Mouse (Mus musculus): ENCODE results near the gene Oard1. TPM values are rescaled to one million over a fixed set of nuclear protein-coding genes. Genes with fewer than 3 reads are reported as not detected.

The Oard1 gene
- polyA plus RNA-seq, 1 experiment from 2014 or later = 33.2 TPM

DNA sequence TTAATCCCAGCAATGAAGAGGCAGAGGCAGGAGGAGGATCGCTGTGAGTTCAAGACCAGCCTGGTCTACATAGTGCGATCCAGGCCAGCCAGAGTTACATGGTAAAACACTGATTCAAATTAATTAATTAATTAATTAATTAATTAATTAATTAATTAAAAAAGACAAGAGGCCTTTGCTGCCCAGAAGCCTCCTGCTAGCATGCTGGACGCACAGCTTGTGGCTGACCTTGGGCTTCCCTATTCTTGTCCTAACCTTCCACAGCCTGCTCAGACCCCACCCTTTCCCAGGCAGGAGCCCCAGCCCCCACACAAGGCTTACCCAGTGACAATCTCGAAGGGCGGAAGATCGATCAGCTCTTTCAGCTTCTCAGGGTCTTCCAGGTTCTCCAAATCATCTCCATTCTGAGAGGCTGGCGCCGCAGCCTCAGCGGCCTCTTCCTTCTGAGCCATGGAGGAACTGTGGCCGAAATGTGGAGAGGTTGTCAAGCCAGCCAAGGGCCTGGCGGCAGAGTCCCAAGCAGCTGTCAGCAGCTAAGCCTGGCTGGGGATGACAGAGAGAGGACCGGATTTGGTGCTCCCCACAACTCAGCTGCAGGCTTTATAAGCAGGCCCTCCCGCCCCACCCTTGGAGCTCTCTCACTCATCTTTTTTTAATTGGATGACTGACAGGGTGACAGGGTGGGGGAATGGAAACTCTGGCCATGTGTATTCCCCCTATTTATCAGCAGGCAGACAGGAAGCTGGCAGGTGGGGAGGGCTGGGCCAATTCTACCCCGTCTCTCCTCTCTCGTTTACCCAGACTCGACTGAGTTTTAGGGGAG, 22.6 kb downstream of the Oard1 start, which contains the start of gene Apobec2:
TSS of gene Apobec2 (minus strand) at position 773 of the 823 bp plus-strand sequence.
- Histone ChIP-seq H3K27ac (ENCODE audit: low read depth, low read length) (0 out of 2 replicates have a peak within 1 kb of the TSS, but pooled peaks have one; percentile 3), H3K9me3 (ENCODE audit: control insufficient read depth, low read length) (no peaks in the 10 kb centered on the region), H3K27me3 (replicated peaks; ENCODE audit: control insufficient read depth, insufficient read depth, low read length) (no peaks in the 10 kb centered on the region), H3K4me2 (ENCODE audit: low read length) (no peak within 1 kb of the TSS), H3K4me3 (ENCODE audit: low read length) (no peak within 1 kb of the TSS), H3K9ac (ENCODE audit: low read depth, low read length) (peak within 1 kb of the TSS; percentile 2; the same call in 1 of the 2 replicates), H3K4me1 (ENCODE audit: control insufficient read depth, insufficient read depth, low read depth, low read length) (peaks cover 4% of the 10 kb centered on the region; the same call in 1 of the 2 replicates), H3K36me3 (ENCODE audit: control insufficient read depth, insufficient read depth, low read length) (no peaks in the 10 kb centered on the region)
- 63% methylated on average over 16 of the region's 16 CpGs for WGBS
- ATAC-seq = peak; percentile 35; the same call in 1 of the 2 replicates

DNA sequence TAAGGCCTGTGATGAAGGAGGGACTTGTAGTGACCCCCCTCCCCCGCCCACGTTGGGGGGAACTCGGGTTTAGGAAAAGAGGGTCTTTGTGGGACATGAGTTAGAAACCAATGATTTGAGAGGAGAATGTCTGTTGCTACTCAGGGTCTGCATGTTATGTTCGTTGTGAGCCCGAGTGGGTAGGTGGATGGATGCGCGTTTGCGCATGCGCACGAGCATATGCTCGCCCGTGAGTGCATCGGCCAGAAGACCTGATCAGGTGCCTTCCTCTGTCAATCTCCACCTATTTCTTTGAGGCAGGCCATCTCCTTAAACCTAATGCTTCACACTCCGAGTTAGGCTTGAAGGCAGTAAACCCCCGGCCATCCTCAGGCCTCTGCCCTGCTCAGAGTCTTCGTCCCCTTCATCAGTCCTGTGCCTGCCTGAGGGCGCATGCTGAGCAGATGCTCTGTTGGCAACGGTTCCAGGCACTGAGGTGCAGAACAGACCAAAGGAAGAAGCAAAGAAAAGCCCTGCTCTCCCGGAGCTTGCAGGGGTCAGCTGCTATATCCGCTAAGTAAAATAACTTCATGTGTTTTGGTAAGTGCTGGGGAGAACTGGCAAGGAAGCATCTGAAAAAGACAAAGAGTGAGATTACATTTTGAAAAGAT, 23.3 kb downstream of the Oard1 start:
- Histone ChIP-seq H3K4me2 (ENCODE audit: low read length) (no peak overlapping the region), H3K27me3 (replicated peaks; ENCODE audit: control insufficient read depth, insufficient read depth, low read length) (no peaks in the 10 kb centered on the region), H3K9me3 (ENCODE audit: control insufficient read depth, low read length) (no peaks in the 10 kb centered on the region), H3K9ac (ENCODE audit: low read depth, low read length) (no peak overlapping the region), H3K4me3 (ENCODE audit: low read length) (no peak overlapping the region), H3K27ac (ENCODE audit: low read depth, low read length) (no peak overlapping the region), H3K4me1 (ENCODE audit: control insufficient read depth, insufficient read depth, low read depth, low read length) (peaks cover 4% of the 10 kb centered on the region; the same call in 1 of the 2 replicates), H3K36me3 (ENCODE audit: control insufficient read depth, insufficient read depth, low read length) (no peaks in the 10 kb centered on the region)
- ATAC-seq = no peak
- 75% methylated on average over 20 of the region's 20 CpGs for WGBS

DNA sequence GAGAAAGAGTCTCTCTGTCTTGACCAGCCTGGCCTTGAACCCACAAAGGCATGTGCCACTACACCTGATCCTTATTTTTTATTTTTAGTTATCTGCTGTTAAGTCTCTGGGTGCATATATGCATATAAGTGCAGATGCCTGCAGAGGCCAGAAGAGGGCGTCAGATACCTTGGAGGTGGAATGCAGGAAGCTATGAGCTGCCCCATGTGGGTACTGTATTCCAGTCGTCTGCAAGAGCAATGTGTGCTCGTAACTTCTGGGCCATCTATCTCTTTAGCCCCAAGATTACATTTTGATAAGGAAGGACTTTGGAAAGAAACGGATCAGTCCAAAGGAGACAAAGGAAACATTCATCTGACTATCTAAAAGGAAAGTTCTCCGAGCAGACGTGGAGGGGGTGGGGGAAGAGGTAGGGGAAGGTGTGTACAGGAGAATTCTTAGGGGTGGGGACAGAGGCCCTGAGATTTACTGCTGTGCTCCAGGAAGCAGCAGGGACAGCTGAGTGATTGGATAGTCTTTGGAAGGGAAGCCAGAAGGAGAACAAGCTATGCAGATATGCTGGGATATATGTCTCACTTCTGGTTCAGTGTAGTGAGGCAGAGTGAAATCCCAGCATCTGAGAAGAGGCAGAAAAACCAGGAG, 24.0 kb downstream of the Oard1 start:
- Histone ChIP-seq H3K27me3 (replicated peaks; ENCODE audit: control insufficient read depth, insufficient read depth, low read length) (no peaks in the 10 kb centered on the region), H3K4me3 (ENCODE audit: low read length) (no peak overlapping the region), H3K4me1 (ENCODE audit: control insufficient read depth, insufficient read depth, low read depth, low read length) (peaks cover 4% of the 10 kb centered on the region; the same call in 1 of the 2 replicates), H3K27ac (ENCODE audit: low read depth, low read length) (no peak overlapping the region), H3K36me3 (ENCODE audit: control insufficient read depth, insufficient read depth, low read length) (no peaks in the 10 kb centered on the region), H3K9ac (ENCODE audit: low read depth, low read length) (no peak overlapping the region), H3K4me2 (ENCODE audit: low read length) (no peak overlapping the region), H3K9me3 (ENCODE audit: control insufficient read depth, low read length) (no peaks in the 10 kb centered on the region)
- 74% methylated on average over 6 of the region's 6 CpGs for WGBS
- no peak for ATAC-seq

DNA sequence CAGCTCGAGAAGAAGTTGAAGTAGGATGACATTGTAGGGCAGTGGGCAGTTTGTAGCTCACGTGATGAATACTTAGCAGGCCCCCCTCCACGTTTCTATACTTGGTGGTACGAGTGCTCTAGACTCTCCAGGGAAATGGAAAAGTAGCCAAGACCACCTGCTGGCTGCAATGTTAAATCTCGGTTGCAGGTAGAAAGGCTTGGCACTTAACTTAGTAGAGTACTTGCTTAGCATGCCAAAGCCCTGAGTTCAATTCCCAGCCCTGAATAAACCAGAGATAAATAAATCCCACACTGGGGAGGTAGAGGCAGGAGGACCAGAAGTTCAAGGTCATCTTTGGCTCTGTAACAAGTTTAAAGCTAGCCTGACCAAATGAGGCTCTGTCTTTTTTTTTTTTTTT, 24.7 kb downstream of the Oard1 start:
- ATAC-seq = no peak
- Histone ChIP-seq H3K4me3 (ENCODE audit: low read length) (no peak overlapping the region), H3K9ac (ENCODE audit: low read depth, low read length) (no peak overlapping the region), H3K36me3 (ENCODE audit: control insufficient read depth, insufficient read depth, low read length) (no peaks in the 10 kb centered on the region), H3K27me3 (replicated peaks; ENCODE audit: control insufficient read depth, insufficient read depth, low read length) (no peaks in the 10 kb centered on the region), H3K4me1 (ENCODE audit: control insufficient read depth, insufficient read depth, low read depth, low read length) (peaks cover 4% of the 10 kb centered on the region; the same call in 1 of the 2 replicates), H3K9me3 (ENCODE audit: control insufficient read depth, low read length) (no peaks in the 10 kb centered on the region), H3K4me2 (ENCODE audit: low read length) (no peak overlapping the region), H3K27ac (ENCODE audit: low read depth, low read length) (no peak overlapping the region)
- 79% methylated on average over 5 of the region's 5 CpGs for WGBS

DNA sequence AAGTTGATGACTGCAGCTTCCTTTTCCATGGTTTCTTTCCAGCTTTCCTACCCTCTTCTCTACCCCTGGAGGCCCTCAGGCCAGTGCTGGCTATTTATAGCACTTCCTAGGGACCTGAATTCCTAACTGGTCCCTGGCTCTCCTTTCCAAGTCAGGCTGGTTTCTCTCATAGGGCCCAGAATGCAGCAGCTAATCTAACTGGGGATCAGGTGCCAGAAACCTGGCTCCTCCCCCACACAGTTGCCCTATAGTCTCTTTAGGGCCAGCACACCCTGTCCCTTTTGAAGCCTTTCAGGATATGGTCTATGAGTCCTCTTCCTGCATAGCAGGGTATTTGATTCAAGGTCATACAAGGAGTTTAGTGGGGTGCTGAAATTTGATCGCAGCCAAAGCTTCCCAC, 26.7 kb downstream of the Oard1 start:
- H3K9me3 ChIP-seq (ENCODE audit: control insufficient read depth, low read length) = no peaks in the 10 kb centered on the region
- H3K27ac ChIP-seq (ENCODE audit: low read depth, low read length) = no peak overlapping the region
- ATAC-seq = no peak
- H3K36me3 ChIP-seq (ENCODE audit: control insufficient read depth, insufficient read depth, low read length) = no peaks in the 10 kb centered on the region
- no peak overlapping the region for H3K4me3 ChIP-seq (ENCODE audit: low read length)
- no peak overlapping the region for H3K9ac ChIP-seq (ENCODE audit: low read depth, low read length)
- H3K27me3 ChIP-seq (replicated peaks; ENCODE audit: control insufficient read depth, insufficient read depth, low read length) = no peaks in the 10 kb centered on the region
- no peak overlapping the region for H3K4me2 ChIP-seq (ENCODE audit: low read length)
- WGBS = 85% methylated on average over 1 of the region's 1 CpGs
- peaks cover 4% of the 10 kb centered on the region; the same call in 1 of the 2 replicates for H3K4me1 ChIP-seq (ENCODE audit: control insufficient read depth, insufficient read depth, low read depth, low read length)

DNA sequence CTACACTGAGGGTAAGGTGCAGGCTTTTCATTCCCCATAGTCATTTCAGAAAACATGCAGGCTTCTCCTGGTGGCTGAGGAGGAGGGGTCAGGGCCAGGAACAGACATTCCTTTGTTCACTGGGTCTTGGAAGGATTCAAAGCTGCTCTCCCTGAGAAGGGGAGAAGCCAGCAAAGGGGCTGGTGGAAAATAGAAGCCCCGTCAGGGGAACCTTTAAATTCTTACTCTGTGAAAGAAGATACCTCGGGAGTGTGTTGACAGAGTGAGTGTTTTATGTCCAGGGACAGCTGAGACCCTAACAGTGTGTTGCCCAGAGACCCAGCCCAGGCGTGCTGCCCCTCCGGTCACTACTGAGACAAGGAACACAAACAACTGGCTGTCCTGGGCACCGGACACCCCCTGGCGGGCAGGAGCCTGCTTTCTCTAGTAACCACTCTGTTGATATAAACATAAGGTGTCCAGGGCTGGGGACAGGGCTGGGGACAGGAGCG, 27.7 kb downstream of the Oard1 start:
- peak; percentile 72 for ATAC-seq
- Histone ChIP-seq H3K9me3 (ENCODE audit: control insufficient read depth, low read length) (no peaks in the 10 kb centered on the region), H3K4me3 (ENCODE audit: low read length) (no peak overlapping the region), H3K4me2 (ENCODE audit: low read length) (no peak overlapping the region), H3K27me3 (replicated peaks; ENCODE audit: control insufficient read depth, insufficient read depth, low read length) (no peaks in the 10 kb centered on the region), H3K9ac (ENCODE audit: low read depth, low read length) (no peak overlapping the region), H3K27ac (ENCODE audit: low read depth, low read length) (peak overlapping the region; percentile 59; the same call in 1 of the 2 replicates), H3K4me1 (ENCODE audit: control insufficient read depth, insufficient read depth, low read depth, low read length) (peaks cover 1% of the 10 kb centered on the region; the same call in 1 of the 2 replicates), H3K36me3 (ENCODE audit: control insufficient read depth, insufficient read depth, low read length) (no peaks in the 10 kb centered on the region)
- WGBS = 35% methylated on average over 7 of the region's 7 CpGs

GRCm38 (mm10) chr17:48442745-48443457, 33.1 kb downstream of the Oard1 start:
- WGBS = 55% methylated on average over 7 of the region's 7 CpGs
- peak; percentile 56; the same call in 1 of the 2 replicates for ATAC-seq

DNA sequence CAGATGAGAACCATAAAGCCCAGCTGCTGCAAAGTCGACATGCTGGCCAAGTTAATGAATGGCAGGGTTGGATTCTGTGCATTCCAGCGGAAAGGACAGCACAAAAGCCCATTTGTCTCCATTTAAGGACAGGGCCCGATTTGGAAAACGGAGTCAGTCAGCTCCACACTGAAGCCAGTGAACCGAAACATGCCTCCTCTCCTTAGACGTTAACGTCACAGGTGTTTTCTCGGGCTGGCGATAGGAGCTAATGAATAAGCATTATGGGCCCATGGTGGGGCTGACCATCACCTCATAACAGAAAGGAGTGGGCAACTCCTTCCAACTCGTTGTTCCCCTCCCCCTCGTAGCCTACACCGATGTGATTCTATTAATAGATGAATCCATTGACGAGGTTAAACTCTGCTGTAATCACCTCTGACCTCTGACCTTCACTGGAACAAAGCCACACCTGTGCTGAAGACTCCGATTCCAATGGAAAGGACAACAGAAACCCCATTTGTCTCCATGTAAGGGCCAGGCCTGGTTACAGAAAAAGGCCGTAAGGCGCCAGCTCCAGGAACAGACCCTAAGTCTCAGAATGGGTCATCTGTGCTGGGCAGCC, 33.8 kb downstream of the Oard1 start:
- H3K4me2 ChIP-seq (ENCODE audit: low read length) = no peak overlapping the region
- H3K4me3 ChIP-seq (ENCODE audit: low read length) = no peak overlapping the region
- H3K27ac ChIP-seq (ENCODE audit: low read depth, low read length) = no peak overlapping the region
- H3K27me3 ChIP-seq (replicated peaks; ENCODE audit: control insufficient read depth, insufficient read depth, low read length) = no peaks in the 10 kb centered on the region
- WGBS = 56% methylated on average over 16 of the region's 16 CpGs
- H3K4me1 ChIP-seq (ENCODE audit: control insufficient read depth, insufficient read depth, low read depth, low read length) = no peaks in the 10 kb centered on the region
- no peak for ATAC-seq
- no peaks in the 10 kb centered on the region for H3K9me3 ChIP-seq (ENCODE audit: control insufficient read depth, low read length)
- no peaks in the 10 kb centered on the region for H3K36me3 ChIP-seq (ENCODE audit: control insufficient read depth, insufficient read depth, low read length)
- no peak overlapping the region for H3K9ac ChIP-seq (ENCODE audit: low read depth, low read length)

More at GRCm38 (mm10) chr17:48442745-48443457, 33.1 kb downstream of the Oard1 start:
- Histone ChIP-seq H3K9ac (ENCODE audit: low read depth, low read length) (no peak overlapping the region), H3K4me2 (ENCODE audit: low read length) (no peak overlapping the region), H3K27ac (ENCODE audit: low read depth, low read length) (no peak overlapping the region), H3K27me3 (replicated peaks; ENCODE audit: control insufficient read depth, insufficient read depth, low read length) (no peaks in the 10 kb centered on the region), H3K36me3 (ENCODE audit: control insufficient read depth, insufficient read depth, low read length) (no peaks in the 10 kb centered on the region), H3K4me1 (ENCODE audit: control insufficient read depth, insufficient read depth, low read depth, low read length) (no peaks in the 10 kb centered on the region), H3K4me3 (ENCODE audit: low read length) (no peak overlapping the region), H3K9me3 (ENCODE audit: control insufficient read depth, low read length) (no peaks in the 10 kb centered on the region)

Data from hindbrain, embryonic 16.5 days (tissue).